Mouse (Mus musculus): ENCODE results near the gene Parp3.

The Parp3 gene

GRCm38 (mm10) chr9:106421033-106421864 lies 55.5 kb downstream of the Parp3 start:
- DNase-seq = no peak

DNA sequence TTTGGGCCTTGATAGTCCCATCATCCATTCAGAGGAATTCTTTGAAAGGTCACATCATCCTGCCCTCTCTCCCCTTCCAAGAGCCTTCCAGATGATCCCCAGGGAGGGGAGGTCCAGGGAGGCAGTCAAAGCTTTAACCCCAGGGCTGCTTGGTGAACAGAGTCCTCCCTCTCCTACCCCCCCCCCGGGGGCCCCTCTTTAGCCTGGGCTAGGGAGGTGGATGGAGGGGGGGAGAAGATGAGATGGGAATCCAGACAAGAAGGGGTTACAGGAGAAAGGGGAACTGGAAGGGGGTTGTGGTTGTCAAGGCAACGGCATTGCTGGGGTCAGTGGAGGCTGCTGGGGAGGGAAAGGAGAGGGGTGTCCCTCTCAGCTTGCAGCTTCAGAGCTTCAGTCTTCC lies 56.1 kb downstream of the Parp3 start:
- no peak for DNase-seq
